Mouse (Mus musculus) heart, embryonic 13.5 days (tissue): ENCODE data around the gene Zc3h18. TPM values are rescaled to one million over a fixed set of nuclear protein-coding genes. Genes with fewer than 3 reads are reported as not detected.

Source experiments
- ATAC-seq: fragments of 200-750 bp; cut with Nextera tagmentation; 2 replicates; pipeline ENCODE4 v1.8.0; 2017; ENCODE audit warnings: moderate TSS enrichment; ENCODE audit not compliant: insufficient number of reproducible peaks, low FRiP score, low TSS enrichment; ENCODE audit errors: extremely low read depth
- H3K27ac ChIP-seq: fragments of 300-500 bp; sonication (generic); replicated peaks from 2 replicates; pipeline ENCODE4 v1.5.1; 2015; ENCODE audit warnings: moderate library complexity, mild to moderate bottlenecking, inconsistent platforms
- H3K27me3 ChIP-seq: fragments of 300-500 bp; sonication (generic); replicated peaks from 2 replicates; pipeline ENCODE4 v1.6.1; 2015; ENCODE audit warnings: mild to moderate bottlenecking, inconsistent platforms
- H3K36me3 ChIP-seq: fragments of 300-500 bp; sonication (generic); 2 replicates; pipeline ENCODE4 v1.6.1; 2015; ENCODE audit warnings: mild to moderate bottlenecking, inconsistent platforms
- H3K4me1 ChIP-seq: fragments of 300-500 bp; sonication (generic); 2 replicates; pipeline ENCODE4 v1.6.1; 2015; ENCODE audit warnings: inconsistent platforms
- H3K4me2 ChIP-seq: fragments of 300-500 bp; sonication (generic); 2 replicates; pipeline ENCODE4 v1.6.1; 2015; ENCODE audit warnings: inconsistent platforms, mild to moderate bottlenecking, moderate library complexity
- H3K4me3 ChIP-seq: fragments of 300-500 bp; sonication (generic); 2 replicates; pipeline ENCODE4 v1.5.1; 2015; ENCODE audit warnings: moderate library complexity, mild to moderate bottlenecking, inconsistent platforms
- H3K9ac ChIP-seq: fragments of 300-500 bp; sonication (generic); 2 replicates; pipeline ENCODE4 v1.6.1; 2015; ENCODE audit warnings: inconsistent platforms, mild to moderate bottlenecking, moderate library complexity
- H3K9me3 ChIP-seq: fragments of 300-500 bp; sonication (generic); 2 replicates; pipeline ENCODE4 v1.6.1; 2016; ENCODE audit warnings: inconsistent platforms
- WGBS: fragments of 180-500 bp; shearing (Covaris S2); methylation state at CpG from one replicate; pipeline ENCODE4 v1.1.7; 2015; ENCODE audit warnings: mixed read lengths; 5-methylcytosine and 5-hydroxymethylcytosine counted together
- polyA plus RNA-seq: library from polyadenylated mRNA; unstranded; fragments of >200 nt; fragmentation: Nextera tagmentation; extraction: Ambion mirVana; gene quantifications from 2 replicates; pipeline ENCODE4 v1.2.1, GENCODE M21; 2015

Gene Zc3h18
- polyA plus RNA-seq, 1 experiment from 2014 or later: 31.1 TPM

GRCm38 (mm10) chr8:122439336-122439735 is 62.9 kb downstream of the Zc3h18 start:
- H3K9ac ChIP-seq: no peak overlapping the region
- no peak overlapping the region for H3K27ac ChIP-seq
- H3K27me3 ChIP-seq: no peaks in the 10 kb centered on the region
- H3K4me1 ChIP-seq: peaks cover 21% of the 10 kb centered on the region
- H3K4me3 ChIP-seq: no peak overlapping the region
- peaks cover 46% of the 10 kb centered on the region for H3K36me3 ChIP-seq
- 87% methylated on average over 16 of the region's 16 CpGs for WGBS
- no peaks in the 10 kb centered on the region for H3K9me3 ChIP-seq
- no peak overlapping the region for H3K4me2 ChIP-seq
- no peak for ATAC-seq

- WGBS: 89% methylated on average over 1 of the region's 1 CpGs
- no peak for ATAC-seq
- Histone ChIP-seq H3K4me3 (no peak overlapping the region), H3K27ac (no peak overlapping the region), H3K4me2 (no peak overlapping the region), H3K27me3 (no peaks in the 10 kb centered on the region), H3K9me3 (no peaks in the 10 kb centered on the region), H3K36me3 (peaks cover 26% of the 10 kb centered on the region), H3K4me1 (peaks cover 41% of the 10 kb centered on the region), H3K9ac (no peak overlapping the region)
Measured at GRCm38 (mm10) chr8:122441326-122441725, 64.9 kb downstream of the Zc3h18 start.

GRCm38 (mm10) chr8:122442356-122442755 is 65.9 kb downstream of the Zc3h18 start:
- Histone ChIP-seq H3K4me1 (peaks cover 41% of the 10 kb centered on the region), H3K4me3 (peak overlapping the region; percentile 82), H3K9me3 (no peaks in the 10 kb centered on the region), H3K27me3 (no peaks in the 10 kb centered on the region), H3K27ac (peak overlapping the region; percentile 82; the same call in 1 of the 2 replicates), H3K36me3 (peaks cover 16% of the 10 kb centered on the region), H3K9ac (peak overlapping the region; percentile 91), H3K4me2 (peak overlapping the region; percentile 100)
- 26% methylated on average over 7 of the region's 7 CpGs for WGBS
- no peak for ATAC-seq

- Histone ChIP-seq H3K4me2 (peak overlapping the region; percentile 100), H3K4me3 (peak overlapping the region; percentile 82), H3K27me3 (no peaks in the 10 kb centered on the region), H3K27ac (peak overlapping the region; percentile 82), H3K36me3 (peaks cover 12% of the 10 kb centered on the region), H3K9ac (peak overlapping the region; percentile 91), H3K4me1 (peaks cover 37% of the 10 kb centered on the region), H3K9me3 (no peaks in the 10 kb centered on the region)
- ATAC-seq: no peak
- WGBS: under 1% methylated on average over 12 of the region's 12 CpGs
Measured at GRCm38 (mm10) chr8:122442781-122443180, 66.4 kb downstream of the Zc3h18 start.

GRCm38 (mm10) chr8:122443262-122444006 is 67.0 kb downstream of the Zc3h18 start, which contains the start of gene Mvd:
Gene Mvd, minus strand, starts transcription at chr8:122443422.
- Histone ChIP-seq H3K27ac (peak within 1 kb of the TSS; percentile 99), H3K9me3 (no peaks in the 10 kb centered on the region), H3K27me3 (no peaks in the 10 kb centered on the region), H3K4me2 (peak within 1 kb of the TSS; percentile 100), H3K4me3 (peak within 1 kb of the TSS; percentile 82), H3K4me1 (peaks cover 31% of the 10 kb centered on the region), H3K9ac (peak within 1 kb of the TSS; percentile 92), H3K36me3 (peaks cover 8% of the 10 kb centered on the region)
- peak; percentile 95 for ATAC-seq
- under 1% methylated on average over 47 of the region's 47 CpGs for WGBS

GRCm38 (mm10) chr8:122444058-122444748 is 67.8 kb downstream of the Zc3h18 start:
- 0 out of 2 replicates have a peak, but pooled peaks have one; percentile 15 for ATAC-seq
- Histone ChIP-seq H3K4me3 (peak overlapping the region; percentile 82), H3K4me2 (peak overlapping the region; percentile 100), H3K27ac (peak overlapping the region; percentile 99), H3K36me3 (peaks cover 7% of the 10 kb centered on the region), H3K9me3 (no peaks in the 10 kb centered on the region), H3K4me1 (peaks cover 30% of the 10 kb centered on the region), H3K27me3 (no peaks in the 10 kb centered on the region), H3K9ac (peak overlapping the region; percentile 92)
- whole genome bisulfite sequencing: 9% methylated on average over 19 of the region's 19 CpGs

GRCm38 (mm10) chr8:122445203-122445602 is 68.8 kb downstream of the Zc3h18 start:
- no peak for ATAC-seq
- Histone ChIP-seq H3K4me2 (peak overlapping the region; percentile 100), H3K27me3 (no peaks in the 10 kb centered on the region), H3K9me3 (no peaks in the 10 kb centered on the region), H3K9ac (peak overlapping the region; percentile 92), H3K4me1 (peaks cover 34% of the 10 kb centered on the region), H3K36me3 (no peaks in the 10 kb centered on the region), H3K4me3 (peak overlapping the region; percentile 82), H3K27ac (peak overlapping the region; percentile 99)
- WGBS: 52% methylated on average over 3 of the region's 3 CpGs

GRCm38 (mm10) chr8:122451161-122451703 is 74.8 kb downstream of the Zc3h18 start:
- Histone ChIP-seq H3K36me3 (no peaks in the 10 kb centered on the region), H3K9me3 (no peaks in the 10 kb centered on the region), H3K27ac (peak overlapping the region; percentile 92), H3K4me2 (peak overlapping the region; percentile 34), H3K27me3 (peaks cover 5% of the 10 kb centered on the region; the same call in 1 of the 2 replicates), H3K4me3 (no peak overlapping the region), H3K9ac (peak overlapping the region; percentile 11; the same call in 1 of the 2 replicates), H3K4me1 (peaks cover 39% of the 10 kb centered on the region)
- WGBS: 31% methylated on average over 7 of the region's 7 CpGs
- peak; percentile 62; the same call in 1 of the 2 replicates for ATAC-seq

GRCm38 (mm10) chr8:122452154-122452553 is 75.7 kb downstream of the Zc3h18 start:
- no peaks in the 10 kb centered on the region for H3K36me3 ChIP-seq
- H3K27ac ChIP-seq: peak overlapping the region; percentile 92
- H3K9me3 ChIP-seq: no peaks in the 10 kb centered on the region
- WGBS: 45% methylated on average over 10 of the region's 10 CpGs
- H3K4me3 ChIP-seq: no peak overlapping the region
- peaks cover 41% of the 10 kb centered on the region for H3K4me1 ChIP-seq
- H3K4me2 ChIP-seq: peak overlapping the region; percentile 23; the same call in 1 of the 2 replicates
- no peak for ATAC-seq
- H3K27me3 ChIP-seq: peaks cover 12% of the 10 kb centered on the region; the same call in 1 of the 2 replicates
- no peak overlapping the region for H3K9ac ChIP-seq

GRCm38 (mm10) chr8:122454409-122454808 is 78.0 kb downstream of the Zc3h18 start:
- Histone ChIP-seq H3K27me3 (peaks cover 34% of the 10 kb centered on the region), H3K9ac (no peak overlapping the region), H3K4me2 (no peak overlapping the region), H3K9me3 (no peaks in the 10 kb centered on the region), H3K4me3 (no peak overlapping the region), H3K27ac (no peak overlapping the region), H3K36me3 (no peaks in the 10 kb centered on the region), H3K4me1 (peaks cover 50% of the 10 kb centered on the region)
- 82% methylated on average over 6 of the region's 6 CpGs for WGBS
- no peak for ATAC-seq

GRCm38 (mm10) chr8:122457171-122457570 is 80.8 kb downstream of the Zc3h18 start:
- ATAC-seq: no peak
- Histone ChIP-seq H3K36me3 (no peaks in the 10 kb centered on the region), H3K9ac (no peak overlapping the region; the same call in 1 of the 2 replicates), H3K27me3 (peaks cover 62% of the 10 kb centered on the region), H3K27ac (no peak overlapping the region), H3K4me3 (no peak overlapping the region), H3K9me3 (no peaks in the 10 kb centered on the region), H3K4me2 (no peak overlapping the region), H3K4me1 (peaks cover 54% of the 10 kb centered on the region)
- 49% methylated on average over 11 of the region's 11 CpGs for WGBS
